Mouse (Mus musculus) midbrain, embryonic 16.5 days (tissue): ENCODE results near the gene Acy3. TPM values are rescaled to one million over a fixed set of nuclear protein-coding genes. Genes with fewer than 3 reads are reported as not detected.

ENCODE experiments used
- ATAC-seq: fragments of 200-750 bp; cut with Nextera tagmentation; 2 replicates; pipeline ENCODE4 v1.8.0; 2017; ENCODE audit warnings: moderate TSS enrichment
- H3K27ac ChIP-seq: fragments of 300-500 bp; sonication (generic); 2 replicates; pipeline ENCODE4 v1.5.1; 2014; ENCODE audit warnings: mild to moderate bottlenecking, low read length, mixed read lengths
- H3K27me3 ChIP-seq: fragments of 300-500 bp; sonication (generic); 2 replicates; pipeline ENCODE4 v1.6.1; 2014; ENCODE audit warnings: low read depth, low read length, mixed read lengths; ENCODE audit not compliant: control insufficient read depth, insufficient read depth
- H3K36me3 ChIP-seq: fragments of 300-500 bp; sonication (generic); 2 replicates; pipeline ENCODE4 v1.6.1; 2014; ENCODE audit warnings: mild to moderate bottlenecking, low read length, moderate library complexity, mixed read lengths; ENCODE audit not compliant: control insufficient read depth, insufficient read depth
- H3K4me1 ChIP-seq: fragments of 300-500 bp; sonication (generic); 2 replicates; pipeline ENCODE4 v1.6.1; 2014; ENCODE audit warnings: mild to moderate bottlenecking, low read length, mixed read lengths; ENCODE audit not compliant: control insufficient read depth, insufficient read depth
- H3K4me2 ChIP-seq: fragments of 300-500 bp; sonication (generic); 2 replicates; pipeline ENCODE4 v1.6.1; 2014; ENCODE audit warnings: mild to moderate bottlenecking, low read length, mixed read lengths
- H3K4me3 ChIP-seq: fragments of 300-500 bp; sonication (generic); 2 replicates; pipeline ENCODE4 v1.5.1; 2014; ENCODE audit warnings: low read depth, mild to moderate bottlenecking, low read length, moderate library complexity, mixed read lengths
- H3K9ac ChIP-seq: fragments of 300-500 bp; sonication (generic); 2 replicates; pipeline ENCODE4 v1.6.1; 2014; ENCODE audit warnings: low read depth, low read length, mixed read lengths
- H3K9me3 ChIP-seq: fragments of 300-500 bp; sonication (generic); replicated peaks from 2 replicates; pipeline ENCODE4 v1.6.1; 2014; ENCODE audit warnings: mild to moderate bottlenecking, low read length, mixed read lengths; ENCODE audit not compliant: control insufficient read depth, poor library complexity, severe bottlenecking
- WGBS: fragments of 180-500 bp; shearing (Covaris S2); extraction: QIAGEN DNeasy Blood & Tissue Kit; methylation state at CpG from one replicate; pipeline ENCODE4 v1.1.7; 2014; 5-methylcytosine and 5-hydroxymethylcytosine counted together
- polyA plus RNA-seq: library from polyadenylated mRNA; unstranded; fragments of >200 nt; fragmentation: Nextera tagmentation; extraction: Ambion mirVana; gene quantifications from 2 replicates; pipeline ENCODE4 v1.2.1, GENCODE M21; 2015

The Acy3 gene
- polyA plus RNA-seq, 1 experiment from 2014 or later: 1.0 TPM

- no peaks in the 10 kb centered on the region for H3K9me3 ChIP-seq
- H3K9ac ChIP-seq: no peak overlapping the region
- H3K4me2 ChIP-seq: no peak overlapping the region
- H3K4me3 ChIP-seq: no peak overlapping the region
- no peaks in the 10 kb centered on the region for H3K4me1 ChIP-seq
- H3K36me3 ChIP-seq: no peaks in the 10 kb centered on the region
- H3K27me3 ChIP-seq: no peaks in the 10 kb centered on the region
- ATAC-seq: no peak
- H3K27ac ChIP-seq: no peak overlapping the region
- 14% methylated on average over 8 of the region's 8 CpGs for WGBS
These were observed 1.1 kb upstream of the Acy3 start for GRCm38 (mm10) chr19:3985261-3985681.

GRCm38 (mm10) chr19:3988066-3988465 lies 1.7 kb downstream of the Acy3 start:
- H3K27me3 ChIP-seq: no peaks in the 10 kb centered on the region
- H3K27ac ChIP-seq: no peak overlapping the region
- no peak overlapping the region for H3K9ac ChIP-seq
- no peak for ATAC-seq
- 84% methylated on average over 14 of the region's 14 CpGs for WGBS
- H3K4me2 ChIP-seq: no peak overlapping the region
- no peak overlapping the region for H3K4me3 ChIP-seq
- H3K9me3 ChIP-seq: no peaks in the 10 kb centered on the region
- H3K4me1 ChIP-seq: no peaks in the 10 kb centered on the region
- H3K36me3 ChIP-seq: no peaks in the 10 kb centered on the region

GRCm38 (mm10) chr19:3988750-3989149 lies 2.4 kb downstream of the Acy3 start:
- 90% methylated on average over 4 of the region's 4 CpGs for WGBS
- Histone ChIP-seq H3K4me2 (no peak overlapping the region), H3K36me3 (no peaks in the 10 kb centered on the region), H3K4me3 (no peak overlapping the region), H3K27ac (no peak overlapping the region), H3K27me3 (no peaks in the 10 kb centered on the region), H3K9ac (no peak overlapping the region), H3K9me3 (no peaks in the 10 kb centered on the region), H3K4me1 (no peaks in the 10 kb centered on the region)
- no peak for ATAC-seq

- no peak for ATAC-seq
- no peak overlapping the region for H3K4me2 ChIP-seq
- no peaks in the 10 kb centered on the region for H3K27me3 ChIP-seq
- H3K36me3 ChIP-seq: no peaks in the 10 kb centered on the region
- 70% methylated on average over 6 of the region's 6 CpGs for WGBS
- H3K4me3 ChIP-seq: no peak overlapping the region
- no peaks in the 10 kb centered on the region for H3K4me1 ChIP-seq
- H3K9ac ChIP-seq: no peak overlapping the region
- no peak overlapping the region for H3K27ac ChIP-seq
- no peaks in the 10 kb centered on the region for H3K9me3 ChIP-seq
These were observed 4.4 kb downstream of the Acy3 start for GRCm38 (mm10) chr19:3990804-3991203.

- no peaks in the 10 kb centered on the region for H3K4me1 ChIP-seq
- WGBS: 96% methylated on average over 3 of the region's 3 CpGs
- ATAC-seq: no peak
- H3K4me3 ChIP-seq: no peak overlapping the region
- no peak overlapping the region for H3K9ac ChIP-seq
- H3K27ac ChIP-seq: no peak overlapping the region
- no peaks in the 10 kb centered on the region for H3K9me3 ChIP-seq
- no peaks in the 10 kb centered on the region for H3K36me3 ChIP-seq
- H3K27me3 ChIP-seq: no peaks in the 10 kb centered on the region
- H3K4me2 ChIP-seq: no peak overlapping the region
These were observed 5.2 kb downstream of the Acy3 start for GRCm38 (mm10) chr19:3991562-3991961.

- H3K36me3 ChIP-seq: no peaks in the 10 kb centered on the region
- H3K27me3 ChIP-seq: no peaks in the 10 kb centered on the region
- no peaks in the 10 kb centered on the region for H3K9me3 ChIP-seq
- H3K9ac ChIP-seq: no peak overlapping the region
- no peak overlapping the region for H3K4me2 ChIP-seq
- H3K4me1 ChIP-seq: no peaks in the 10 kb centered on the region
- no peak for ATAC-seq
- no peak overlapping the region for H3K27ac ChIP-seq
- no peak overlapping the region for H3K4me3 ChIP-seq
- WGBS: 87% methylated on average over 3 of the region's 3 CpGs
These were observed 5.6 kb downstream of the Acy3 start for GRCm38 (mm10) chr19:3991966-3992365.

GRCm38 (mm10) chr19:3992416-3992815 lies 6.0 kb downstream of the Acy3 start, which contains the start of gene Tbx10:
TSS of gene Tbx10 (plus strand) at chr19:3992752.
- Histone ChIP-seq H3K4me2 (no peak within 1 kb of the TSS), H3K4me3 (no peak within 1 kb of the TSS), H3K9me3 (no peaks in the 10 kb centered on the region), H3K4me1 (no peaks in the 10 kb centered on the region), H3K27ac (no peak within 1 kb of the TSS), H3K36me3 (no peaks in the 10 kb centered on the region), H3K9ac (no peak within 1 kb of the TSS), H3K27me3 (no peaks in the 10 kb centered on the region)
- ATAC-seq: no peak
- WGBS: 61% methylated on average over 5 of the region's 5 CpGs

- 72% methylated on average over 6 of the region's 6 CpGs for WGBS
- peaks cover 5% of the 10 kb centered on the region; the same call in 1 of the 2 replicates for H3K4me1 ChIP-seq
- no peak overlapping the region for H3K4me3 ChIP-seq
- H3K9ac ChIP-seq: no peak overlapping the region
- no peak overlapping the region for H3K27ac ChIP-seq
- H3K27me3 ChIP-seq: no peaks in the 10 kb centered on the region
- ATAC-seq: no peak
- no peak overlapping the region for H3K4me2 ChIP-seq
- no peaks in the 10 kb centered on the region for H3K36me3 ChIP-seq
- no peaks in the 10 kb centered on the region for H3K9me3 ChIP-seq
These were observed 8.6 kb downstream of the Acy3 start for GRCm38 (mm10) chr19:3994932-3995331.

- ATAC-seq: no peak
- Histone ChIP-seq H3K27me3 (no peaks in the 10 kb centered on the region), H3K4me1 (peaks cover 5% of the 10 kb centered on the region; the same call in 1 of the 2 replicates), H3K9ac (no peak overlapping the region), H3K4me2 (no peak overlapping the region), H3K9me3 (no peaks in the 10 kb centered on the region), H3K36me3 (no peaks in the 10 kb centered on the region), H3K27ac (no peak overlapping the region), H3K4me3 (no peak overlapping the region)
- WGBS: 86% methylated on average over 3 of the region's 3 CpGs
These were observed 9.1 kb downstream of the Acy3 start for GRCm38 (mm10) chr19:3995505-3995904.
